Mouse (Mus musculus): ENCODE results near the gene Zfp653.

DNA sequence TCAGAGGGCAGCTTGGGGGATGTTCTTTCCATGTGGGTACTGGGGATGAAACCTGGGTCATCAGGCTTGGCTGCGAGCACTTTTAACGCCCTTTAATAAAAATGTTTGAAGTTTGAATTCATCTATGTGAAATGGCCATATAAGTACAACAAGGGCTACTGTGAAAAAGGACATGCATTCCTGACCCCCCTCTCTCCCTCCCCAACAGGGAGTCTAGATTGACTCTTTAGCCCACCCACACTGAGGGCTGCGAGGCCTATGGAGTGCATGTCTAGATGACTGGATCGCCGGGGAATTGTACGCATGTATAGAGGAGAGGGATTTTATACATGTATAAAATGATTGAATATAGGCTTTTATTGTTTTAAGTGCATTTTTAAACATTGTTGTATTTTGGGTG lies 14.8 kb upstream of the Zfp653 start:
- no peak for TF ChIP-seq CTCF (IDR thresholded peaks at IDR 0.05; ENCODE audit: extremely low read depth, insufficient read length, insufficient replicate concordance, low read depth, low read length)
- no peak for TF ChIP-seq POLR2A (IDR thresholded peaks at IDR 0.05; ENCODE audit: low read depth, low read length)

Measured in small intestine, adult 2 months (tissue).